Mouse (Mus musculus) liver, embryonic 14.5 days (tissue): ENCODE data around the gene Wdr27.

Experiments
- CTCF ChIP-seq: IDR thresholded peaks from 2 replicates; pipeline ENCODE4 v1.5.1; 2016; ENCODE audit warnings: antibody characterized with exemption, low read depth, control low read depth
- EP300 ChIP-seq: IDR thresholded peaks from 2 replicates; pipeline ENCODE4 v1.6.1; 2016; ENCODE audit warnings: antibody characterized with exemption, low read depth

GRCm38 (mm10) chr17:14770377-14770776 lies 172.6 kb downstream of the Wdr27 start:
- TF ChIP-seq CTCF: no peak
- TF ChIP-seq EP300: no peak
